8 mouse cellular contexts compared by ENCODE assay signal in genomic region chr1:166429809-166430431, GRCm38 (mm10). TPM values are rescaled to one million over a fixed set of nuclear protein-coding genes. Genes with fewer than 3 reads are reported as not detected.
A peak's percentile ranks its signal among the peaks of the same experiment; 100 is the strongest.
DNase-seq lines count a peak whose midpoint lies in the region; ATAC-seq and TF ChIP-seq lines count a peak whose summit lies in the region.

No protein-coding gene starts in this region.

- H3K27me3 ChIP-seq in hindbrain, embryonic 13.5 days: no peaks in the 10 kb centered on the region
- no peaks in the 10 kb centered on the region for H3K27me3 ChIP-seq in hindbrain, embryonic 12.5 days
- no peaks in the 10 kb centered on the region for H3K27me3 ChIP-seq in kidney, embryonic 15.5 days

- H3K4me3 ChIP-seq in hindbrain, embryonic 13.5 days: no peak overlapping the region
- H3K4me3 ChIP-seq in hindbrain, embryonic 12.5 days: no peak overlapping the region
- H3K4me3 ChIP-seq in kidney, embryonic 15.5 days (replicated peaks): 0 out of 2 replicates have a peak overlapping the region, but pooled peaks have one; percentile 6
- no peak overlapping the region for H3K4me3 ChIP-seq in layer of hippocampus, adult 2 months

- no peak overlapping the region for H3K27ac ChIP-seq in hindbrain, embryonic 13.5 days
- no peak overlapping the region for H3K27ac ChIP-seq in hindbrain, embryonic 12.5 days
- H3K27ac ChIP-seq in kidney, embryonic 15.5 days: no peak overlapping the region
- no peak overlapping the region for H3K27ac ChIP-seq in layer of hippocampus, adult 2 months

- peak; percentile 24; the same call in 1 of the 2 replicates for ATAC-seq in hindbrain, embryonic 13.5 days (ENCODE audit: low FRiP score)
- no peak for ATAC-seq in hindbrain, embryonic 12.5 days (ENCODE audit: low FRiP score)
- peak; percentile 94 for ATAC-seq in common myeloid progenitor, adult 5-6 weeks (replicated peaks; ENCODE audit: low read depth, poor library complexity, severe bottlenecking)
- ATAC-seq in kidney, embryonic 15.5 days (replicated peaks; ENCODE audit: low FRiP score): peak; percentile 46; the same call in 1 of the 2 replicates

- peak; percentile 12 for DNase-seq in lung, postnatal 25 days (ENCODE audit: low spot score)
- DNase-seq in cerebellum, adult 18-20 months: no peak
- no peak for DNase-seq in urinary bladder, postnatal 25 days (ENCODE audit: low spot score)
- DNase-seq in layer of hippocampus, adult 2 months (ENCODE audit: low spot score in 2 of 2): no peak

- no peak for TF ChIP-seq CTCF in layer of hippocampus, adult 2 months (conservative IDR thresholded peaks at IDR 0.05)

- H3K4me1 ChIP-seq in hindbrain, embryonic 13.5 days (replicated peaks): no peaks in the 10 kb centered on the region
- no peaks in the 10 kb centered on the region for H3K4me1 ChIP-seq in hindbrain, embryonic 12.5 days
- no peaks in the 10 kb centered on the region for H3K4me1 ChIP-seq in kidney, embryonic 15.5 days

- no peak overlapping the region for H3K9ac ChIP-seq in hindbrain, embryonic 13.5 days
- H3K9ac ChIP-seq in hindbrain, embryonic 12.5 days: no peak overlapping the region
- no peak overlapping the region for H3K9ac ChIP-seq in kidney, embryonic 15.5 days

- 71% methylated on average over 10 of the region's 10 CpGs for WGBS in hindbrain, embryonic 13.5 days
- WGBS in hindbrain, embryonic 12.5 days: 71% methylated on average over 10 of the region's 10 CpGs
- WGBS in kidney, embryonic 15.5 days: 47% methylated on average over 10 of the region's 10 CpGs

- no peaks in the 10 kb centered on the region for H3K36me3 ChIP-seq in hindbrain, embryonic 13.5 days
- no peaks in the 10 kb centered on the region for H3K36me3 ChIP-seq in hindbrain, embryonic 12.5 days
- no peaks in the 10 kb centered on the region for H3K36me3 ChIP-seq in kidney, embryonic 15.5 days

- H3K9me3 ChIP-seq in hindbrain, embryonic 13.5 days: no peaks in the 10 kb centered on the region
- no peaks in the 10 kb centered on the region for H3K9me3 ChIP-seq in hindbrain, embryonic 12.5 days (replicated peaks)
- H3K9me3 ChIP-seq in kidney, embryonic 15.5 days (replicated peaks): no peaks in the 10 kb centered on the region

- H3K4me2 ChIP-seq in hindbrain, embryonic 13.5 days: no peak overlapping the region
- H3K4me2 ChIP-seq in hindbrain, embryonic 12.5 days (replicated peaks): no peak overlapping the region
- H3K4me2 ChIP-seq in kidney, embryonic 15.5 days: peak overlapping the region; percentile 38

RNA-seq across cellular contexts. Expression of gene Pogk, which starts 20.3 kb away (rescaled TPM):
- polyA plus RNA-seq in hindbrain, embryonic 13.5 days (2015; fragmentation: Nextera tagmentation; extraction: Ambion mirVana): 38.8 and 41.7 TPM in 2 replicates
- polyA plus RNA-seq in hindbrain, embryonic 12.5 days (2016; fragmentation: Nextera tagmentation; extraction: Ambion mirVana): 45.3 and 50.3 TPM in 2 replicates
- 12.7 and 13.1 TPM in 2 replicates for total RNA-seq in common myeloid progenitor, adult 5-6 weeks (2017)
- polyA plus RNA-seq in kidney, embryonic 15.5 days (2015; fragmentation: Nextera tagmentation; extraction: Ambion mirVana): 14.7 and 14.8 TPM in 2 replicates
- 10 to 100 TPM; 29.7 to 36.1 TPM for total RNA-seq in layer of hippocampus, adult 2 months (2021)

RNA-seq across cellular contexts. Expression of gene Tada1, which starts 51.0 kb away (rescaled TPM):
- 73.8 and 77.0 TPM in 2 replicates for polyA plus RNA-seq in hindbrain, embryonic 13.5 days (2015; fragmentation: Nextera tagmentation; extraction: Ambion mirVana)
- polyA plus RNA-seq in hindbrain, embryonic 12.5 days (2016; fragmentation: Nextera tagmentation; extraction: Ambion mirVana): 58.4 and 61.3 TPM in 2 replicates
- total RNA-seq in common myeloid progenitor, adult 5-6 weeks (2017): 32.1 and 43.2 TPM in 2 replicates
- polyA plus RNA-seq in kidney, embryonic 15.5 days (2015; fragmentation: Nextera tagmentation; extraction: Ambion mirVana): 57.6 and 58.3 TPM in 2 replicates
- total RNA-seq in layer of hippocampus, adult 2 months (2021): 10 to 100 TPM; 35.2 to 38.2 TPM
